Mouse (Mus musculus) lung, embryonic 15.5 days (tissue): Measurements from ENCODE around the gene Klhl26. TPM values are rescaled to one million over a fixed set of nuclear protein-coding genes. Genes with fewer than 3 reads are reported as not detected.

ENCODE experiments used
- ATAC-seq: fragments of 200-750 bp; cut with Nextera tagmentation; 2 replicates; pipeline ENCODE4 v1.8.0; 2017; ENCODE audit warnings: moderate number of reproducible peaks, borderline replicate concordance; ENCODE audit not compliant: low FRiP score, low TSS enrichment; ENCODE audit errors: extremely low read depth
- H3K27ac ChIP-seq: fragments of 300-500 bp; sonication (generic); 2 replicates; pipeline ENCODE4 v1.5.1; 2015; ENCODE audit warnings: moderate library complexity, mild to moderate bottlenecking, inconsistent platforms
- H3K27me3 ChIP-seq: fragments of 300-500 bp; sonication (generic); 2 replicates; pipeline ENCODE4 v1.6.1; 2015; ENCODE audit warnings: inconsistent platforms
- H3K36me3 ChIP-seq: fragments of 300-500 bp; sonication (generic); 2 replicates; pipeline ENCODE4 v1.6.1; 2015; ENCODE audit warnings: inconsistent platforms
- H3K4me1 ChIP-seq: fragments of 300-500 bp; sonication (generic); 2 replicates; pipeline ENCODE4 v1.6.1; 2015; ENCODE audit warnings: inconsistent platforms
- H3K4me2 ChIP-seq: fragments of 300-500 bp; sonication (generic); 2 replicates; pipeline ENCODE4 v1.6.1; 2015; ENCODE audit warnings: inconsistent platforms, mild to moderate bottlenecking, moderate library complexity
- H3K4me3 ChIP-seq: fragments of 300-500 bp; sonication (generic); 2 replicates; pipeline ENCODE4 v1.5.1; 2015; ENCODE audit warnings: mild to moderate bottlenecking, inconsistent platforms
- H3K9ac ChIP-seq: fragments of 300-500 bp; sonication (generic); 2 replicates; pipeline ENCODE4 v1.6.1; 2015; ENCODE audit warnings: inconsistent platforms
- H3K9me3 ChIP-seq: fragments of 300-500 bp; sonication (generic); 2 replicates; pipeline ENCODE4 v1.6.1; 2016; ENCODE audit warnings: inconsistent platforms
- WGBS: fragments of 180-500 bp; shearing (Covaris S2); methylation state at CpG from one replicate; pipeline ENCODE4 v1.1.7; 2015; 5-methylcytosine and 5-hydroxymethylcytosine counted together
- polyA plus RNA-seq: library from polyadenylated mRNA; unstranded; fragments of >200 nt; fragmentation: Nextera tagmentation; extraction: Ambion mirVana; gene quantifications from 2 replicates; pipeline ENCODE4 v1.2.1, GENCODE M21; 2015

Klhl26 gene
- polyA plus RNA-seq, 1 experiment from 2014 or later = 27.1 TPM

GRCm38 (mm10) chr8:70487993-70488796 lies 11.4 kb upstream of the Klhl26 start:
- WGBS = 4% methylated on average over 55 of the region's 55 CpGs
- ATAC-seq = no peak

GRCm38 (mm10) chr8:70486941-70487520 lies 10.3 kb upstream of the Klhl26 start, which contains the start of gene Tmem59l:
TSS of gene Tmem59l (minus strand) at chr8:70487358.
- Histone ChIP-seq H3K4me3 (peak within 1 kb of the TSS; percentile 13), H3K9me3 (no peaks in the 10 kb centered on the region), H3K4me1 (peaks cover 67% of the 10 kb centered on the region), H3K4me2 (peak within 1 kb of the TSS; percentile 82), H3K9ac (peak within 1 kb of the TSS; percentile 8; the same call in 1 of the 2 replicates), H3K27me3 (peaks cover 85% of the 10 kb centered on the region), H3K27ac (peak within 1 kb of the TSS; percentile 97), H3K36me3 (no peaks in the 10 kb centered on the region)
- 6% methylated on average over 33 of the region's 33 CpGs for WGBS
- no peak for ATAC-seq

More at GRCm38 (mm10) chr8:70487993-70488796, 11.4 kb upstream of the Klhl26 start:
- H3K36me3 ChIP-seq = no peaks in the 10 kb centered on the region
- peak overlapping the region; percentile 8; the same call in 1 of the 2 replicates for H3K9ac ChIP-seq
- H3K4me3 ChIP-seq = peak overlapping the region; percentile 13
- peaks cover 95% of the 10 kb centered on the region for H3K27me3 ChIP-seq
- peak overlapping the region; percentile 97 for H3K27ac ChIP-seq
- H3K4me2 ChIP-seq = peak overlapping the region; percentile 82
- peaks cover 75% of the 10 kb centered on the region for H3K4me1 ChIP-seq
- H3K9me3 ChIP-seq = no peaks in the 10 kb centered on the region

GRCm38 (mm10) chr8:70486191-70486681 lies 9.5 kb upstream of the Klhl26 start:
- H3K9ac ChIP-seq = no peak overlapping the region
- peaks cover 77% of the 10 kb centered on the region for H3K27me3 ChIP-seq
- H3K4me1 ChIP-seq = peaks cover 60% of the 10 kb centered on the region
- no peak overlapping the region for H3K4me3 ChIP-seq
- no peaks in the 10 kb centered on the region for H3K36me3 ChIP-seq
- 49% methylated on average over 7 of the region's 7 CpGs for WGBS
- H3K4me2 ChIP-seq = no peak overlapping the region
- no peak overlapping the region for H3K27ac ChIP-seq
- H3K9me3 ChIP-seq = no peaks in the 10 kb centered on the region
- ATAC-seq = no peak

GRCm38 (mm10) chr8:70482943-70483342 lies 6.2 kb upstream of the Klhl26 start:
- no peaks in the 10 kb centered on the region for H3K36me3 ChIP-seq
- no peak overlapping the region for H3K4me3 ChIP-seq
- H3K4me2 ChIP-seq = no peak overlapping the region
- peak overlapping the region; percentile 85 for H3K27ac ChIP-seq
- ATAC-seq = peak; percentile 63
- H3K9me3 ChIP-seq = no peaks in the 10 kb centered on the region
- 54% methylated on average over 2 of the region's 2 CpGs for WGBS
- H3K9ac ChIP-seq = no peak overlapping the region
- peaks cover 47% of the 10 kb centered on the region for H3K27me3 ChIP-seq
- peaks cover 30% of the 10 kb centered on the region for H3K4me1 ChIP-seq

- Histone ChIP-seq H3K27ac (peak overlapping the region; percentile 85; the same call in 1 of the 2 replicates), H3K9me3 (no peaks in the 10 kb centered on the region), H3K36me3 (no peaks in the 10 kb centered on the region), H3K4me3 (no peak overlapping the region), H3K9ac (no peak overlapping the region), H3K4me1 (peaks cover 33% of the 10 kb centered on the region), H3K4me2 (no peak overlapping the region), H3K27me3 (peaks cover 39% of the 10 kb centered on the region)
- ATAC-seq = no peak
- WGBS = 73% methylated on average over 3 of the region's 3 CpGs
Observed at GRCm38 (mm10) chr8:70481908-70482307, 5.1 kb upstream of the Klhl26 start.

GRCm38 (mm10) chr8:70477269-70477982 lies 658 bp upstream of the Klhl26 start:
- Histone ChIP-seq H3K4me1 (peaks cover 21% of the 10 kb centered on the region), H3K27ac (peak overlapping the region; percentile 77), H3K4me2 (peak overlapping the region; percentile 62), H3K4me3 (peak overlapping the region; percentile 74), H3K9ac (no peak overlapping the region), H3K36me3 (no peaks in the 10 kb centered on the region), H3K9me3 (no peaks in the 10 kb centered on the region), H3K27me3 (peaks cover 3% of the 10 kb centered on the region; the same call in 1 of the 2 replicates)
- WGBS = 2% methylated on average over 21 of the region's 21 CpGs
- peak; percentile 29 for ATAC-seq

GRCm38 (mm10) chr8:70471856-70472255 lies 4.9 kb downstream of the Klhl26 start:
- no peak overlapping the region for H3K27ac ChIP-seq
- no peaks in the 10 kb centered on the region for H3K27me3 ChIP-seq
- H3K4me2 ChIP-seq = no peak overlapping the region
- H3K9me3 ChIP-seq = no peaks in the 10 kb centered on the region
- WGBS = 92% methylated on average over 7 of the region's 7 CpGs
- no peak overlapping the region for H3K4me3 ChIP-seq
- no peaks in the 10 kb centered on the region for H3K36me3 ChIP-seq
- no peak overlapping the region for H3K9ac ChIP-seq
- H3K4me1 ChIP-seq = peaks cover 45% of the 10 kb centered on the region
- no peak for ATAC-seq

- H3K36me3 ChIP-seq = peaks cover 6% of the 10 kb centered on the region; the same call in 1 of the 2 replicates
- H3K4me2 ChIP-seq = no peak overlapping the region
- H3K4me3 ChIP-seq = no peak overlapping the region
- no peaks in the 10 kb centered on the region for H3K27me3 ChIP-seq
- ATAC-seq = no peak
- H3K9ac ChIP-seq = no peak overlapping the region
- no peaks in the 10 kb centered on the region for H3K9me3 ChIP-seq
- peaks cover 42% of the 10 kb centered on the region for H3K4me1 ChIP-seq
- 53% methylated on average over 2 of the region's 2 CpGs for WGBS
- no peak overlapping the region for H3K27ac ChIP-seq
Observed at GRCm38 (mm10) chr8:70469938-70470337, 6.8 kb downstream of the Klhl26 start.

GRCm38 (mm10) chr8:70469295-70469916 lies 7.4 kb downstream of the Klhl26 start:
- no peak overlapping the region for H3K9ac ChIP-seq
- H3K27me3 ChIP-seq = no peaks in the 10 kb centered on the region
- WGBS = 46% methylated on average over 10 of the region's 10 CpGs
- no peak overlapping the region for H3K4me3 ChIP-seq
- H3K36me3 ChIP-seq = peaks cover 6% of the 10 kb centered on the region; the same call in 1 of the 2 replicates
- no peaks in the 10 kb centered on the region for H3K9me3 ChIP-seq
- H3K4me1 ChIP-seq = peaks cover 42% of the 10 kb centered on the region
- no peak overlapping the region for H3K4me2 ChIP-seq
- peak overlapping the region; percentile 43; the same call in 1 of the 2 replicates for H3K27ac ChIP-seq
- peak; percentile 51 for ATAC-seq

- Histone ChIP-seq H3K9me3 (no peaks in the 10 kb centered on the region), H3K27me3 (no peaks in the 10 kb centered on the region), H3K4me1 (peaks cover 42% of the 10 kb centered on the region), H3K4me3 (no peak overlapping the region), H3K27ac (peak overlapping the region; percentile 43; the same call in 1 of the 2 replicates), H3K36me3 (peaks cover 6% of the 10 kb centered on the region; the same call in 1 of the 2 replicates), H3K4me2 (no peak overlapping the region), H3K9ac (no peak overlapping the region)
- WGBS = 62% methylated on average over 4 of the region's 4 CpGs
- ATAC-seq = peak; percentile 47
Observed at GRCm38 (mm10) chr8:70468733-70469132, 8.0 kb downstream of the Klhl26 start.

- 43% methylated on average over 1 of the region's 1 CpGs for WGBS
- Histone ChIP-seq H3K27ac (no peak overlapping the region), H3K4me1 (peaks cover 42% of the 10 kb centered on the region), H3K9ac (no peak overlapping the region), H3K9me3 (no peaks in the 10 kb centered on the region), H3K4me2 (no peak overlapping the region), H3K27me3 (no peaks in the 10 kb centered on the region), H3K36me3 (peaks cover 6% of the 10 kb centered on the region; the same call in 1 of the 2 replicates), H3K4me3 (no peak overlapping the region)
- no peak for ATAC-seq
Observed at GRCm38 (mm10) chr8:70467907-70468306, 8.9 kb downstream of the Klhl26 start.
